Mouse (Mus musculus): ENCODE data around the gene Ikzf2.

- no peak for TF ChIP-seq CTCF (IDR thresholded peaks at IDR 0.05; ENCODE audit: borderline replicate concordance, insufficient read depth, low read length)
- no peak for TF ChIP-seq POLR2A (IDR thresholded peaks at IDR 0.05; ENCODE audit: low read depth, low read length)
These were observed 29.0 kb downstream of the Ikzf2 start for GRCm38 (mm10) chr1:69658051-69658450.

Data from embryonic fibroblast, embryonic 13.5 days (primary cell).